ENCODE assay signal across 10 mouse cellular contexts in genomic region chr6:98046295-98047108, GRCm38 (mm10).
DNase-seq lines count a peak whose midpoint lies in the region; ATAC-seq and TF ChIP-seq lines count a peak whose summit lies in the region.
"Had no signal": no experiment of that assay in that cellular context is flagged by ENCODE, and none has a peak within 500 bp of the region (broad histone marks: within the 10 kb centered on the region; RNA-seq: fewer than 3 reads in every experiment).

No protein-coding gene starts in this region.

- intact Hi-C loops in gastrocnemius, adult 2 months (cut with DNase I) = no loop called here

- peak overlapping the region; percentile 12; the same call in 1 of the 2 replicates for H3K27ac ChIP-seq in gastrocnemius, adult 2 months
- H3K27ac ChIP-seq in intestine, embryonic 16.5 days (ENCODE audit: low read length) = peak overlapping the region; percentile 8
- H3K27ac ChIP-seq in neural tube, embryonic 12.5 days = no peak overlapping the region
- H3K27ac ChIP-seq: lung, embryonic 15.5 days had no signal

- no peak overlapping the region for H3K4me3 ChIP-seq in gastrocnemius, adult 2 months
- no peak overlapping the region for H3K4me3 ChIP-seq in intestine, embryonic 16.5 days (ENCODE audit: low read length)
- no peak overlapping the region for H3K4me3 ChIP-seq in neural tube, embryonic 12.5 days
- H3K4me3 ChIP-seq: lung, embryonic 15.5 days had no signal

- peak; percentile 24 for DNase-seq in gastrocnemius, adult 2 months
- DNase-seq in gastrocnemius, postnatal 10 days = no peak
- DNase-seq in fat pad, adult 2 months (ENCODE audit: extremely low read depth, low read depth, low spot score) = peak; percentile 18
- no peak for DNase-seq in testis, postnatal 14 days (ENCODE audit: low spot score)
- no peak for DNase-seq in thymus, adult 18-20 months
- DNase-seq: thymus, postnatal 25 days had no signal

- H3K9ac ChIP-seq in intestine, embryonic 16.5 days (ENCODE audit: low read depth, low read length) = no peak overlapping the region
- no peak overlapping the region for H3K9ac ChIP-seq in neural tube, embryonic 12.5 days
- H3K9ac ChIP-seq: lung, embryonic 15.5 days had no signal

- no peaks in the 10 kb centered on the region for H3K36me3 ChIP-seq in intestine, embryonic 16.5 days (ENCODE audit: control insufficient read depth, insufficient read depth, low read length)
- no peaks in the 10 kb centered on the region for H3K36me3 ChIP-seq in neural tube, embryonic 12.5 days
- H3K36me3 ChIP-seq: lung, embryonic 15.5 days had no signal

- H3K4me2 ChIP-seq in intestine, embryonic 16.5 days (ENCODE audit: low read depth, low read length) = no peak overlapping the region
- H3K4me2 ChIP-seq in neural tube, embryonic 12.5 days (replicated peaks) = no peak overlapping the region
- H3K4me2 ChIP-seq: lung, embryonic 15.5 days had no signal

- WGBS in intestine, embryonic 16.5 days = 46% methylated on average over 11 of the region's 11 CpGs
- 35% methylated on average over 11 of the region's 11 CpGs for WGBS in neural tube, embryonic 12.5 days

- ATAC-seq in intestine, embryonic 16.5 days = peak; percentile 76
- ATAC-seq in neural tube, embryonic 12.5 days (ENCODE audit: low FRiP score, low read depth) = peak; percentile 67
- no peak for ATAC-seq in CD4-positive, CD25-positive, alpha-beta regulatory T cell, adult 4 months

- H3K9me3 ChIP-seq in intestine, embryonic 16.5 days (ENCODE audit: control insufficient read depth, low read length) = no peaks in the 10 kb centered on the region
- H3K9me3 ChIP-seq in neural tube, embryonic 12.5 days = no peaks in the 10 kb centered on the region
- H3K9me3 ChIP-seq: lung, embryonic 15.5 days had no signal

- H3K27me3 ChIP-seq in intestine, embryonic 16.5 days (replicated peaks; ENCODE audit: control insufficient read depth, insufficient read depth, low read length) = no peaks in the 10 kb centered on the region
- H3K27me3 ChIP-seq in neural tube, embryonic 12.5 days (replicated peaks) = peaks cover 36% of the 10 kb centered on the region
- H3K27me3 ChIP-seq: lung, embryonic 15.5 days had no signal

- H3K4me1 ChIP-seq in intestine, embryonic 16.5 days (ENCODE audit: control insufficient read depth, insufficient read depth, low read length) = 0 out of 2 replicates have a peak, but pooled peaks cover 5% of the 10 kb centered on the region
- peaks cover 17% of the 10 kb centered on the region; the same call in 1 of the 2 replicates for H3K4me1 ChIP-seq in neural tube, embryonic 12.5 days

- TF ChIP-seq CTCF in gastrocnemius, adult 2 months (IDR thresholded peaks at IDR 0.05) = no peak

Comparison
In these comparisons a context has a peak if more than half of its experiments do, and no peak if none do; other contexts are left out.
1. DNase-seq: peak in gastrocnemius, adult 2 months (single experiment) and fat pad, adult 2 months (single experiment); none in gastrocnemius, postnatal 10 days (single experiment), testis, postnatal 14 days (single experiment) and thymus, adult 18-20 months (0 of 2).